Mouse (Mus musculus): Measurements from ENCODE around the gene Krt83.
"Not testable (repeated sequence)": the region's sequence is repeated elsewhere in the genome, so short reads cannot be mapped to it uniquely, and the experiment has no call there.

Gene Krt83

GRCm38 (mm10) chr15:101491431-101491830 is at the start of gene Krt83:
Krt83 (minus strand) TSS chr15:101491512.
- DNase-seq (ENCODE audit: low read depth, low spot score), result no peak

- DNase-seq (ENCODE audit: low read depth, low spot score), result no peak
Observed at GRCm38 (mm10) chr15:101538580-101538900, 47.2 kb upstream of the Krt83 start.

GRCm38 (mm10) chr15:101537864-101538579 is 46.7 kb upstream of the Krt83 start:
- no peak for DNase-seq (ENCODE audit: low read depth, low spot score)

GRCm38 (mm10) chr15:101536054-101536850 is 44.9 kb upstream of the Krt83 start:
- DNase-seq (ENCODE audit: low read depth, low spot score), result no peak

- DNase-seq (ENCODE audit: low read depth, low spot score), result no peak
Observed at GRCm38 (mm10) chr15:101532720-101533119, 41.4 kb upstream of the Krt83 start, which contains the start of gene Krt84. Krt84 (minus strand) TSS chr15:101532820.

GRCm38 (mm10) chr15:101522556-101523232 is 31.4 kb upstream of the Krt83 start:
- DNase-seq (ENCODE audit: low read depth, low spot score), result no peak

- peak; percentile 73 for DNase-seq (ENCODE audit: low read depth, low spot score)
Observed at GRCm38 (mm10) chr15:101519792-101520191, 28.5 kb upstream of the Krt83 start.

GRCm38 (mm10) chr15:101517161-101517560 is 25.8 kb upstream of the Krt83 start, which contains the start of gene Gm49425:
Gm49425 (minus strand) TSS chr15:101517261.
- not testable (repeated sequence) for DNase-seq (ENCODE audit: low read depth, low spot score)

- no peak for DNase-seq (ENCODE audit: low read depth, low spot score)
Observed at GRCm38 (mm10) chr15:101508247-101508646, 16.9 kb upstream of the Krt83 start.

- no peak for DNase-seq (ENCODE audit: low read depth, low spot score)
Observed at GRCm38 (mm10) chr15:101506896-101507758, 15.8 kb upstream of the Krt83 start.

- peak; percentile 18 for DNase-seq (ENCODE audit: low read depth, low spot score)
Observed at GRCm38 (mm10) chr15:101497181-101497580, 5.9 kb upstream of the Krt83 start.

GRCm38 (mm10) chr15:101495266-101495665 is 4.0 kb upstream of the Krt83 start:
- no peak for DNase-seq (ENCODE audit: low read depth, low spot score)

GRCm38 (mm10) chr15:101494203-101494602 is 2.9 kb upstream of the Krt83 start:
- no peak for DNase-seq (ENCODE audit: low read depth, low spot score)

GRCm38 (mm10) chr15:101493713-101494112 is 2.4 kb upstream of the Krt83 start:
- DNase-seq (ENCODE audit: low read depth, low spot score), result no peak

GRCm38 (mm10) chr15:101492718-101493117 is 1.4 kb upstream of the Krt83 start:
- DNase-seq (ENCODE audit: low read depth, low spot score), result no peak

- DNase-seq (ENCODE audit: low read depth, low spot score), result no peak
Observed at GRCm38 (mm10) chr15:101485911-101486635, 5.2 kb downstream of the Krt83 start.

GRCm38 (mm10) chr15:101484939-101485338 is 6.4 kb downstream of the Krt83 start:
- DNase-seq (ENCODE audit: low read depth, low spot score), result no peak

GRCm38 (mm10) chr15:101483646-101484045 is 7.7 kb downstream of the Krt83 start:
- DNase-seq (ENCODE audit: low read depth, low spot score), result no peak

- no peak for DNase-seq (ENCODE audit: low read depth, low spot score)
Observed at GRCm38 (mm10) chr15:101482056-101482455, 9.3 kb downstream of the Krt83 start.

- no peak for DNase-seq (ENCODE audit: low read depth, low spot score)
Observed at GRCm38 (mm10) chr15:101479666-101480060, 11.6 kb downstream of the Krt83 start.
